Mouse (Mus musculus) embryonic fibroblast, embryonic 13.5 days (primary cell): ENCODE results near the gene Abcg5. TPM values are rescaled to one million over a fixed set of nuclear protein-coding genes. Genes with fewer than 3 reads are reported as not detected.

Source experiments
- H3K27ac ChIP-seq: 2 replicates; pipeline ENCODE4 v1.5.1; 2012; ENCODE audit warnings: low read length, control low read depth, inconsistent platforms; ENCODE audit not compliant: insufficient read depth
- H3K4me1 ChIP-seq: 2 replicates; pipeline ENCODE4 v1.6.1; 2011; ENCODE audit warnings: low read length; ENCODE audit not compliant: control insufficient read depth, insufficient read depth
- H3K4me3 ChIP-seq: 2 replicates; pipeline ENCODE4 v1.5.1; 2011; ENCODE audit warnings: mild to moderate bottlenecking, control low read depth, low read length; ENCODE audit not compliant: insufficient read depth
- CTCF ChIP-seq: IDR thresholded peaks from 2 replicates; pipeline ENCODE4 v1.5.1; 2011; ENCODE audit warnings: mild to moderate bottlenecking, control low read depth, low read length, moderate library complexity, borderline replicate concordance; ENCODE audit not compliant: insufficient read depth
- POLR2A ChIP-seq: IDR thresholded peaks from 2 replicates; pipeline ENCODE4 v1.6.1; 2011; ENCODE audit warnings: low read depth, mild to moderate bottlenecking, control low read depth, low read length, moderate library complexity
- polyA plus RNA-seq: library from polyadenylated mRNA; stranded (reverse); fragments of >200 nt; gene quantifications from 2 replicates; pipeline ENCODE4 v1.2.4, GENCODE M21; 2011; ENCODE audit warnings: low read depth; ENCODE audit not compliant: missing spikeins, insufficient read length

The Abcg5 gene
- polyA plus RNA-seq: not detected in 2 replicates

DNA sequence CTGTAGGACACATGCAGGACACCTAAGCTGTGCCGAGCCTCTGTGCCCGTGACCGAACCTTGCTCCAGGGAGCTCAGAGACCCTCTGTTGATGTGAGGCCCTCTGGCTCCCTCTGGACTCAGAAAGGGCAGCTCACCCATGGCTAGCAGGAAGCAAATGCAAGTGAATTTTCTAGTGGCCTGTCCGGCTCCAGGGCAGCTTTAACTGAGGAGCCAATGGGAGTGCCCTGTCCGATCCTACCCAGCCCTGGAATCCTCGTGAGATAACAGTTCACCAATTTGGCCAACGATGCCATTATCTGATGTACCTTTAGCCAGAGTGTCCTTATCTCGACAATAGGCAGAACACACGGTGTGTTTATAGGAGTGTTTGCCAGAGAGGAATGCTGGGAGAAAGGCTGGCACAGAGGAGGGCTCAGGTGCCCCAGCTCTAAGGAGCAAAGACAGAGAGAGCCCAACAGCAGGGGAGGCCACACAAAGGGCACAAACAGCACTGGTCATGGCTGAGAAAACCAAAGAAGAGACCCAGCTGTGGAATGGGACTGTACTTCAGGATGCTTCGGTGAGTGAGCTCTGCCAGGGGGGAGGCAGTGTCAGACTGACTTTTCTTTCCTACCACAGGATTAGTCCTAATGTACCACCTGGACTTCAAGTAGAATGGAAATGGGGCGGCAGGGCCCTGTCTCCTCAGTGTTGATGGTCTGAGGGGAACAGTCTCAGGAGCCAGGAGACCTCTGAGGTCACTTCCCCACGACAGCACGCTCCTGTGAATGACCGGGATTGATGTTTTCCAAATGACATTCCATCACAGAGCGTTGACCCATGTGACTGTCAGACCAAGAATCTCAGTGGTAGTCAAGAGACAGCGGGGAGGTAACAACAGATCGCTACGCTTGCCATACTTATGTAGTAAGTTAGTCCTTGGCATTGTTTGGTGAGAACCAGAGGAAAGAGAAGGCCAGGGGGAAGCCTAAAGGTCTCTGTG lies at the start of gene Abcg5:
TSS of gene Abcg5 (minus strand) at position 278 of the 984 bp plus-strand sequence.
- Histone ChIP-seq H3K4me3 (no peak within 1 kb of the TSS), H3K4me1 (peaks cover 7% of the 10 kb centered on the region), H3K27ac (no peak within 1 kb of the TSS)
- no peak for TF ChIP-seq POLR2A
- no peak for TF ChIP-seq CTCF

GRCm38 (mm10) chr17:84732612-84733011 lies 49.8 kb upstream of the Abcg5 start:
- Histone ChIP-seq H3K4me3 (no peak overlapping the region), H3K4me1 (peaks cover 5% of the 10 kb centered on the region; the same call in 1 of the 2 replicates), H3K27ac (no peak overlapping the region)
- no peak for TF ChIP-seq POLR2A
- TF ChIP-seq CTCF: no peak

- Histone ChIP-seq H3K4me1 (peaks cover 2% of the 10 kb centered on the region; the same call in 1 of the 2 replicates), H3K4me3 (no peak overlapping the region), H3K27ac (no peak overlapping the region)
- TF ChIP-seq CTCF (no peak), POLR2A (no peak)
Observed at GRCm38 (mm10) chr17:84731361-84731760, 48.5 kb upstream of the Abcg5 start.

GRCm38 (mm10) chr17:84729140-84729539 lies 46.3 kb upstream of the Abcg5 start:
- Histone ChIP-seq H3K27ac (no peak overlapping the region), H3K4me3 (no peak overlapping the region), H3K4me1 (no peaks in the 10 kb centered on the region)
- TF ChIP-seq POLR2A (no peak), CTCF (no peak)

GRCm38 (mm10) chr17:84728201-84728911 lies 45.5 kb upstream of the Abcg5 start:
- no peak for TF ChIP-seq CTCF
- no peak for TF ChIP-seq POLR2A
- Histone ChIP-seq H3K4me1 (no peaks in the 10 kb centered on the region), H3K4me3 (no peak overlapping the region), H3K27ac (no peak overlapping the region)

DNA sequence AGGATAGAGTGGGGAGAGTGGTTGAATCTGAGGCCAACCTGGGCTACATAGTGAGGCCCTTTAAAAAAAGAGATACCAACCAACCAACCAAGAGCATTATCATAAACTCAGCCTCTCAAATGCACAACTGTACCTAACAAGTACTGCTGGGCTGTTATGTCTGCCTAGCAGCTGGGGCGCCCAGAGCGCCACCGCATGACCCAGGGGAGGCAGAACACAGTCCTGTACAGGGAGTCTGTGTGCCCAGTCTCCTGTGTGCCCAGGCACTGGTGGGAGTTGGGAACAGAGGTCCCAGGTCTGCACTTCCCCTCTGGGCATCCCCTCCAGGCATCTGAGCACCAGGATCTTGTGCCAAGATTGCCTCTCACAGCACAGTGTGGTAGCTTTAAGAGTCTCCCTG lies 42.4 kb upstream of the Abcg5 start:
- Histone ChIP-seq H3K4me1 (no peaks in the 10 kb centered on the region), H3K27ac (no peak overlapping the region)
- no peak for TF ChIP-seq POLR2A

DNA sequence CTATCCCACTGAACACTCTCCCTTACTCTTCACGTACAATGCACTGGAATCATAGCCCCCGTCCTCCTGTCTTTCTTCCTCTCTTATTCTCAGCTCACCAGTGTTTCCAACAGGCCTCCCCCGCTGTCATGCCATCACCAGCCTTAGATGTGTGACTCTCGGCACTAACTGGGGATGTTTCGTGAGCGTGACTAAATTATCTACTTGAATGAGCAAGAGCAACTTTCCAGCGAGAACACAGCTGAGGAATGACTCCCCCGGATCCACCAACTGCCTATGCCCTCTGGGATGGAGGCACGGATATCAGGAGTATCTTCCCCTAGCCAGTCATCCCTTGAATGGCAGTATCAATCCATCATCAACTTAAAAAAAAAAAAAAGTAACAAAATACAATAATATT lies 41.2 kb upstream of the Abcg5 start:
- Histone ChIP-seq H3K4me1 (no peaks in the 10 kb centered on the region), H3K27ac (no peak overlapping the region), H3K4me3 (no peak overlapping the region)
- no peak for TF ChIP-seq POLR2A
- TF ChIP-seq CTCF: no peak

More for the DNA sequence above, 42.4 kb upstream of the Abcg5 start:
- no peak overlapping the region for H3K4me3 ChIP-seq

DNA sequence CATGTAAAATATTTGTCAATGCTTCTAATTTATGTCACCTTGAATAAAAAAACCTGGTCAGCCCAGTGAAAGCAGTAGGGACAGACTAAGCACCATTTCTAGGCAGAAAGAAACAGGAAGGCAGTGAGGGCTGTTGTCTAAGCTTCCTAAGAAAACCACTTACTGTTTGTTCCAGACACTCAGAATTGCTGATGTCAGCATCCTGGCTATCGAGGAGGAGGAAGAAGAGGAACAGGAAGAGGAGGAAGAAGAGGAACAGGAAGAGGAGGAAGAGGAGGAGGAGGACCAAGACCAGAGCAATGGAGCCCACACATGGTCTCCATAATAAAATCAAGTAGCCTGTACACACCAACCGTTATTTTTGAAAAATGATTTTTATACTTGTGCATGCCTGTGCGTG lies 36.3 kb upstream of the Abcg5 start:
- no peak overlapping the region for H3K27ac ChIP-seq
- H3K4me1 ChIP-seq: 0 out of 2 replicates have a peak, but pooled peaks cover 5% of the 10 kb centered on the region
- H3K4me3 ChIP-seq: no peak overlapping the region
- TF ChIP-seq CTCF (no peak), POLR2A (no peak)

- TF ChIP-seq POLR2A (no peak), CTCF (no peak)
- Histone ChIP-seq H3K4me1 (0 out of 2 replicates have a peak, but pooled peaks cover 5% of the 10 kb centered on the region), H3K4me3 (no peak overlapping the region), H3K27ac (no peak overlapping the region)
Observed at GRCm38 (mm10) chr17:84717416-84717815, 34.6 kb upstream of the Abcg5 start.

DNA sequence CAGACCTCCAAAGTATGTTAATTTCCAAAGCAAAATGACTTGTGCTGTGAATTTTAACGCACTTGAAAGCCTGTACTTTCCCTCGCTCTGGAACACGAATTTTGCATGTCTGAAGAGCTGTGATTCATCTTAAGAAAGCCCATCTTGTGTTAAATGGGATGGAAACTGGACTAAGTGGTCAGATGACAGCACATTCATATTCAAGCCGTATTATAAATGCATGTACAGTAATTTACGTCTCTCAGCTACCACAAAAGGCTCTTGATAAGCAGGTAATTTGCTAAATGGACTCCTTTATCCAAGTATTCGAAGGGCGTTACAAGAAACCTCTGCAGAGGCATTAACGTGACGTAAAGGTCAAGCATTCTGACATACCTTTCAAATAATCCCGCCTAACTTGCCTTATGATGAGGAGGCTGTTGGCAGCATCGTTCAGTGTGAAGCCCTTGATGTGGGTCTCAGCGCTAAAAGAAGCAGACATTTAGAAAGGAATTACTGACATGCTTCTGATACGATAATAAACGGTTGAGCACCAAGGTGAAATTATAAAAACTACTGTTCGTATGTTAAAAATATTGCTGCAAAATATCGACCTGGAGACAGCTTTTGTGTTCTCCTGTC lies 33.6 kb upstream of the Abcg5 start:
- Histone ChIP-seq H3K27ac (no peak overlapping the region), H3K4me3 (no peak overlapping the region), H3K4me1 (0 out of 2 replicates have a peak, but pooled peaks cover 5% of the 10 kb centered on the region)
- no peak for TF ChIP-seq CTCF
- no peak for TF ChIP-seq POLR2A
